Mouse (Mus musculus): ENCODE results near the gene Dnajb1. TPM values are rescaled to one million over a fixed set of nuclear protein-coding genes. Genes with fewer than 3 reads are reported as not detected.
"Not testable (repeated sequence)": the region's sequence is repeated elsewhere in the genome, so short reads cannot be mapped to it uniquely, and the experiment has no call there.

Dnajb1 gene
- polyA plus RNA-seq, 1 experiment from 2014 or later: 71.5 TPM

- Histone ChIP-seq H3K4me3 (no peak overlapping the region), H3K27ac (peak overlapping the region; percentile 2; the same call in 1 of the 2 replicates), H3K9me3 (no peaks in the 10 kb centered on the region), H3K4me1 (peaks cover 48% of the 10 kb centered on the region), H3K27me3 (ENCODE audit: insufficient read depth, poor library complexity, severe bottlenecking) (no peaks in the 10 kb centered on the region), H3K36me3 (peaks cover 43% of the 10 kb centered on the region)
- 88% methylated on average over 15 of the region's 15 CpGs for WGBS
- no peak for DNase-seq (ENCODE audit: low spot score)
Observed at GRCm38 (mm10) chr8:83583236-83583635, 24.8 kb upstream of the Dnajb1 start.

- H3K4me1 ChIP-seq: peaks cover 34% of the 10 kb centered on the region
- 77% methylated on average over 1 of the region's 1 CpGs for WGBS
- H3K27ac ChIP-seq: no peak overlapping the region
- H3K27me3 ChIP-seq (ENCODE audit: insufficient read depth, poor library complexity, severe bottlenecking): no peaks in the 10 kb centered on the region
- H3K9me3 ChIP-seq: no peaks in the 10 kb centered on the region
- no peak overlapping the region for H3K4me3 ChIP-seq
- no peak for DNase-seq (ENCODE audit: low spot score)
- peaks cover 55% of the 10 kb centered on the region for H3K36me3 ChIP-seq
Observed at GRCm38 (mm10) chr8:83584771-83585170, 23.2 kb upstream of the Dnajb1 start.

- Histone ChIP-seq H3K36me3 (peaks cover 53% of the 10 kb centered on the region), H3K27ac (no peak overlapping the region), H3K27me3 (ENCODE audit: insufficient read depth, poor library complexity, severe bottlenecking) (no peaks in the 10 kb centered on the region), H3K4me3 (no peak overlapping the region), H3K4me1 (peaks cover 29% of the 10 kb centered on the region), H3K9me3 (no peaks in the 10 kb centered on the region)
- WGBS: 81% methylated on average over 3 of the region's 3 CpGs
- DNase-seq (ENCODE audit: low spot score): no peak
Observed at GRCm38 (mm10) chr8:83585333-83585732, 22.7 kb upstream of the Dnajb1 start.

GRCm38 (mm10) chr8:83587644-83588043, 20.3 kb upstream of the Dnajb1 start:
- Histone ChIP-seq H3K9me3 (no peaks in the 10 kb centered on the region), H3K4me1 (peaks cover 18% of the 10 kb centered on the region), H3K27ac (no peak overlapping the region), H3K36me3 (peaks cover 53% of the 10 kb centered on the region), H3K27me3 (ENCODE audit: insufficient read depth, poor library complexity, severe bottlenecking) (no peaks in the 10 kb centered on the region), H3K4me3 (no peak overlapping the region)
- DNase-seq (ENCODE audit: low spot score): no peak
- 80% methylated on average over 6 of the region's 6 CpGs for WGBS

- DNase-seq (ENCODE audit: low spot score): no peak
- Histone ChIP-seq H3K9me3 (no peaks in the 10 kb centered on the region), H3K36me3 (peaks cover 49% of the 10 kb centered on the region), H3K4me3 (no peak overlapping the region), H3K4me1 (peaks cover 23% of the 10 kb centered on the region), H3K27me3 (ENCODE audit: insufficient read depth, poor library complexity, severe bottlenecking) (no peaks in the 10 kb centered on the region), H3K27ac (no peak overlapping the region)
- 90% methylated on average over 5 of the region's 5 CpGs for WGBS
Observed at GRCm38 (mm10) chr8:83588886-83589285, 19.1 kb upstream of the Dnajb1 start.

GRCm38 (mm10) chr8:83590488-83591023, 17.4 kb upstream of the Dnajb1 start:
- Histone ChIP-seq H3K9me3 (no peaks in the 10 kb centered on the region), H3K27me3 (ENCODE audit: insufficient read depth, poor library complexity, severe bottlenecking) (no peaks in the 10 kb centered on the region), H3K4me1 (peaks cover 23% of the 10 kb centered on the region), H3K36me3 (peaks cover 39% of the 10 kb centered on the region), H3K4me3 (no peak overlapping the region), H3K27ac (no peak overlapping the region)
- no peak for DNase-seq (ENCODE audit: low spot score)
- WGBS: 85% methylated on average over 7 of the region's 7 CpGs

- peaks cover 23% of the 10 kb centered on the region for H3K4me1 ChIP-seq
- no peaks in the 10 kb centered on the region for H3K9me3 ChIP-seq
- no peak overlapping the region for H3K27ac ChIP-seq
- no peak for DNase-seq (ENCODE audit: low spot score)
- peaks cover 25% of the 10 kb centered on the region for H3K36me3 ChIP-seq
- 80% methylated on average over 3 of the region's 3 CpGs for WGBS
- no peaks in the 10 kb centered on the region for H3K27me3 ChIP-seq (ENCODE audit: insufficient read depth, poor library complexity, severe bottlenecking)
- H3K4me3 ChIP-seq: peak overlapping the region; percentile 84
Observed at GRCm38 (mm10) chr8:83592682-83593081, 15.3 kb upstream of the Dnajb1 start.

GRCm38 (mm10) chr8:83593325-83594166, 14.4 kb upstream of the Dnajb1 start:
- Histone ChIP-seq H3K9me3 (no peaks in the 10 kb centered on the region), H3K4me3 (peak overlapping the region; percentile 84), H3K27ac (peak overlapping the region; percentile 90), H3K36me3 (peaks cover 19% of the 10 kb centered on the region), H3K4me1 (peaks cover 15% of the 10 kb centered on the region; the same call in 1 of the 2 replicates), H3K27me3 (ENCODE audit: insufficient read depth, poor library complexity, severe bottlenecking) (no peaks in the 10 kb centered on the region)
- no peak for DNase-seq (ENCODE audit: low spot score)
- WGBS: 8% methylated on average over 22 of the region's 22 CpGs

- peak; percentile 100 for DNase-seq (ENCODE audit: low spot score)
- Histone ChIP-seq H3K36me3 (peaks cover 12% of the 10 kb centered on the region), H3K4me3 (peak overlapping the region; percentile 84), H3K27me3 (ENCODE audit: insufficient read depth, poor library complexity, severe bottlenecking) (no peaks in the 10 kb centered on the region), H3K4me1 (peaks cover 15% of the 10 kb centered on the region; the same call in 1 of the 2 replicates), H3K9me3 (no peaks in the 10 kb centered on the region), H3K27ac (peak overlapping the region; percentile 90)
- under 1% methylated on average over 43 of the region's 43 CpGs for WGBS
Observed at GRCm38 (mm10) chr8:83594167-83595049, 13.6 kb upstream of the Dnajb1 start.

- H3K27me3 ChIP-seq (ENCODE audit: insufficient read depth, poor library complexity, severe bottlenecking); H3K9me3 ChIP-seq; DNase-seq (ENCODE audit: low spot score): not testable (repeated sequence)
- Histone ChIP-seq H3K4me3 (peak overlapping the region; percentile 84), H3K27ac (peak overlapping the region; percentile 90), H3K4me1 (peaks cover 18% of the 10 kb centered on the region), H3K36me3 (peaks cover 11% of the 10 kb centered on the region)
- 61% methylated on average over 3 of the region's 3 CpGs for WGBS
Observed at GRCm38 (mm10) chr8:83595050-83595345, 13.0 kb upstream of the Dnajb1 start.

- no peak overlapping the region for H3K27ac ChIP-seq
- DNase-seq (ENCODE audit: low spot score): no peak
- H3K27me3 ChIP-seq (ENCODE audit: insufficient read depth, poor library complexity, severe bottlenecking): no peaks in the 10 kb centered on the region
- peaks cover 6% of the 10 kb centered on the region for H3K36me3 ChIP-seq
- peaks cover 23% of the 10 kb centered on the region for H3K4me1 ChIP-seq
- H3K9me3 ChIP-seq: no peaks in the 10 kb centered on the region
- WGBS: 32% methylated on average over 3 of the region's 3 CpGs
- H3K4me3 ChIP-seq: no peak overlapping the region
Observed at GRCm38 (mm10) chr8:83596369-83596768, 11.6 kb upstream of the Dnajb1 start.

GRCm38 (mm10) chr8:83598146-83598545, 9.8 kb upstream of the Dnajb1 start:
- H3K4me1 ChIP-seq: peaks cover 20% of the 10 kb centered on the region
- no peak overlapping the region for H3K4me3 ChIP-seq
- no peak for DNase-seq (ENCODE audit: low spot score)
- no peak overlapping the region for H3K27ac ChIP-seq
- WGBS: 12% methylated on average over 1 of the region's 1 CpGs
- no peaks in the 10 kb centered on the region for H3K9me3 ChIP-seq
- H3K36me3 ChIP-seq: no peaks in the 10 kb centered on the region
- H3K27me3 ChIP-seq (ENCODE audit: insufficient read depth, poor library complexity, severe bottlenecking): no peaks in the 10 kb centered on the region

GRCm38 (mm10) chr8:83599814-83600213, 8.2 kb upstream of the Dnajb1 start:
- Histone ChIP-seq H3K9me3 (no peaks in the 10 kb centered on the region), H3K36me3 (no peaks in the 10 kb centered on the region), H3K27ac (no peak overlapping the region), H3K27me3 (ENCODE audit: insufficient read depth, poor library complexity, severe bottlenecking) (no peaks in the 10 kb centered on the region), H3K4me1 (peaks cover 15% of the 10 kb centered on the region), H3K4me3 (no peak overlapping the region)
- no peak for DNase-seq (ENCODE audit: low spot score)
